Mouse (Mus musculus): Measurements from ENCODE around the gene Phldb3.
"Not testable (repeated sequence)": the region's sequence is repeated elsewhere in the genome, so short reads cannot be mapped to it uniquely, and the experiment has no call there.

Gene Phldb3

GRCm38 (mm10) chr7:24595464-24595863 is 15.1 kb upstream of the Phldb3 start:
- no peak for DNase-seq

DNA sequence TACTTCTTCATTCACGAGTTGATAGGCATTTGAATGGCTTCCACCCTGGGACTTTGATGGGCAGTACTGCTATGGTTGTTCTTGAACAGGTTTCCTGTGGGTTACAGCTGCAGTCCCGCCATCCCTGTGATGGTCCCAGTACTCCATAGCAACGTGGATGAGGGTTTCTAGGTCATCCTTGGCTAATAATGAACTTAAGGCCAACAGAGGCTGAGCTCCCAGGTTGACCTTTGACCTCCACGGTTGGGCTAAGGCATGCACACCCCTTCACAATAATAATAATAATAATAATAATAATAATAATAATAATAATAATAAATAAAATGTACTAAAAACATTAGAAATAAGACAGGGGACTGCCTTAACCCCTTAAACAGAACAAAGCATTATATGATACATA is 12.4 kb upstream of the Phldb3 start:
- no peak for DNase-seq

DNA sequence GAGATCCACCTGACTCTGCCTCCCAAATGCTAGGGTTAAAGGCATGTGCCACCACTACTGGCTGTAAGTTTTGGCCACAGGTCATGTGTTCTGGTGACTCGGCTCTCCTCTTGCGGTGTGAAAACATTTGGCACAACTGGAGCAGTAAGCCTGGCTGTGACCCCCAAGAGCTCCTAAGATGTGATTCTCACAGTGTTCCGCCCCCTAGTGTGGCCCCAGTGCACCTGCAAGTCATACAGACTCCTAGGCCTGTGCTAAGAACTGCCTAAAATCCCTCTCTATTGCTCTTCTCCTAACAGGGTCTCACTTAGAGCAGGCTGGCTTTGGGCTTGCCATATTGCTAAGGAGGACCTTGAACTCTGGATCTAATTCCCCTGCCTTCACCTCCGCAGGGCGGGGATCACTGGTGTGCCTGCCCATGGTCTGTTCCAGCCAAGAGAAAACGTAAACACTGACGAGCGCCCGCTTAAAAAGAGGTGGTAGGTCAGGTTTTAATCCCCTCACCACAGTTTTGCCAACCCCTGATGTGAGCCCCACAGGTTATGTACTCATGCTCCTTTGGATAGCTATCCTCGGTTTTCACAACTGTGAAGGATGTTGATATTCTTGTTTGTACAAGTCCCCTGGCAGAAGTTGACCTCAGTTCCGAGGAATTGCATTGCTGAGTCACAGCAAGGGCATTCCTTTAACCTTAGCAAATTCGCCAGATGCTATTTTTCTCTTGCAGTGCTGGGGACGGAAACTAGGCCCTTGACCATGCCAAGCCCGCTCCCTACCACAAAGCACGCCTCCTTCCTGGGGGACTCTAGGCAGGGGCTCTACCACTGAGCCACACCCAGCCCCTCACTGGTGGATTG is 11.1 kb upstream of the Phldb3 start:
- DNase-seq = peak; percentile 28

DNA sequence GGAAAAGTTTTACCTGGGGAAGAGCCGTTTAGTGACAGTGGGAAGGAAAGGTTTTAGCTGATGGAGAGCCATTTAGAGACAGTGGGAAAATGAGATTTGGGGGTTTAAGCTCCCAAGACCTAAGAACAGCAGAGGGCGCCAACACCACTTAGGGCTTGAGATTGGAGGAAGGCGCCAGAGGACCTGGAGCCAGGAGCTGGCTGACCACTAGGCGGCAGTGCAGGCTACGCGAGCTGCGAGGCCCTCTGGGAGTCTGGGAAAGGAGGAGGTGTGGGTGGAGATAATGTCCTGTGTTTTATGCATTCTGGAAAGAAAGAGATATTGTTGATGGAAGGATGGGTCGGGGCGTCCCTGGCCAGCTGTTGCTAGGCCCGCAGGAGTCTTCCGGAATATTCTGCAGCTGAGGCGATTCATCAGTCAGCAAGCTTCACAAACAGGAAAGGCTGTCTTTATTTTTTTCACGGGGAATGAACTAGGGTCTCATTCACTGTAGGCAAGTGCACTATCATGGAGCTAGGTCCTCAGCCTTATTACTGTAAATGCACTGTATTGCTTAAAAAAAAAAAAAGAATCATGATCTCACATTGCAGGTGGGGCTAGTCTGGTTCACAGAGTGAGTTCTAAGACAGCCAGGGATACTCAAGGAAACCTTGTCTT is 9.5 kb upstream of the Phldb3 start:
- DNase-seq = peak; percentile 94

DNA sequence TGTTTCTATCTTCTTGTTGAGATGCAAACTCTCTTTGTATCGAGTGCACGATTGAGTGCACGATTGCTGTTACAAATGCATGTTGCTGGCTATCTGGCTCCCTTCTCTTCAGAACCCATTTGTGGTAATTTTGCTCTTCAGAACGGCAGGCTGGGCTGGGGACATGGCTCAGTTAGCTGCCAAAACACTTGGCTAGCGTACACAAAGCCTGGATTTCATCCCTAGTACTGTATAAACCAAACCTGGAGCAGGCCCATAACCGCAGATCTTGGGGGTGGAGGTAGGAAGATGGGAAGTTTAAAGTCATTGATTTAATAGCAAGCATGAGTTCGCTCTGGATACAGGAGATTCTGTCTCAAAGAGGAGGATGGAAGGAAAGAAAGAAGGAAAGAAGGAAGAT is 5.0 kb upstream of the Phldb3 start:
- DNase-seq = no peak

- no peak for DNase-seq
Measured at GRCm38 (mm10) chr7:24606046-24606445, 4.5 kb upstream of the Phldb3 start.

DNA sequence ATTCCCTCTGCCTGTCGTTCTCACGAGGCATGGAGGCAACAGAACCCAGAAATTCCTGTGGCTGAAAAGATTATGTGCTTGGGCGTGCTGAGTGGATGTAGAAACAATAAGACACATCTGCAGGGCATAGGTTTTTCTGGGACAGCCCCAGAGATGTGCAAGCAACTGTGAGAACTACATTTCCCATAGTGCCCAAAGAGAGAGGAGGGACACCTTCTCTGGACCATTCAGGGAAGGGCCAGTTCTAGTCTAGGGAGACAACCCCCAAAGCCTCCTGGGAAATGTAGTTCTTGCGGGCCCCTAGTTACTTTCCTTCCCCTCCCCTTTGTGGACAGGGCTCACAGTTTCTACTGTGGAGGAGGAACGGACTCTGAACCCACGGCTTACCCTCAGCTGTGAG is 2.5 kb upstream of the Phldb3 start:
- DNase-seq = peak; percentile 45

GRCm38 (mm10) chr7:24608561-24608960 is 2.0 kb upstream of the Phldb3 start:
- DNase-seq = no peak

- DNase-seq = no peak
Measured at GRCm38 (mm10) chr7:24610879-24611494, 424 bp downstream of the Phldb3 start.

DNA sequence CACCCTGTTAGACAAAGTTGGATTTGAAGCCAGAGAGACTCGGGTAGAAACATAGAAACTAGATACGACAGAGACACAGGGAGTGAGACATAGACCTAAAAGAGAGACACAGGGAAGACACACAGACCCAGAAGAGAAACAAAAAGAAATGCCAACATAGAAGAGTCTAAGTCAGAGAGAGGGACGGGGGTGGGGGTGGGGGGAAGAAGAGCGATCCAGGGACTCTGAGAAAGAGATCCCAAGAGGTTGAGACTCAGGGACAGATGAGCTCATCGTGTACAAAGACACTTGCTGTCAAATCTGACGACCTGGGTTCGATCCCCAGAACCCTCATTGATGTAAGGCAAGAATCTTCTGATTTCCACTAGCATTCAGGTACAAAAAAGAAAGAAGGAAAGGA is 1.1 kb downstream of the Phldb3 start:
- no peak for DNase-seq

- no peak for DNase-seq
Measured at GRCm38 (mm10) chr7:24612308-24612910, 1.8 kb downstream of the Phldb3 start.

DNA sequence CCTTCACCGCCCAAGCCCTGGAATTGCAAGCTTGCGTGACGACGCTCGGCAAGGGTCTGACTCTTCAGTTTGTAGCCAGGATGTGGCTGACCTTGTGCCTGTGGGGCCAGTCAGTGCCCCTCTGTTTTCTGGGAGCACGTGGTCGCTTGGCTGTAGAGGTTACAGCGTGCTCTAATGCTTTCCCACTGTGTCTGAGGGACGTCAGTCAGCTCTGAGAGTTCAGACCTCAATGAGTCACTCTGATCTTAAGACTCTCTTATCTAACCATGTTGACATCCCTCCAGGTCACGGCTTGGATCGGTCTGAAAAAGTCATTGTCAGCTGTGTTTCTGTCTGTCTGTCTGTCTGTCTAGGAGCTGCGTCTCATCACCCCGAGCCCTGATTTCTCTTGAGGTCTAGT is 4.3 kb downstream of the Phldb3 start:
- no peak for DNase-seq

DNA sequence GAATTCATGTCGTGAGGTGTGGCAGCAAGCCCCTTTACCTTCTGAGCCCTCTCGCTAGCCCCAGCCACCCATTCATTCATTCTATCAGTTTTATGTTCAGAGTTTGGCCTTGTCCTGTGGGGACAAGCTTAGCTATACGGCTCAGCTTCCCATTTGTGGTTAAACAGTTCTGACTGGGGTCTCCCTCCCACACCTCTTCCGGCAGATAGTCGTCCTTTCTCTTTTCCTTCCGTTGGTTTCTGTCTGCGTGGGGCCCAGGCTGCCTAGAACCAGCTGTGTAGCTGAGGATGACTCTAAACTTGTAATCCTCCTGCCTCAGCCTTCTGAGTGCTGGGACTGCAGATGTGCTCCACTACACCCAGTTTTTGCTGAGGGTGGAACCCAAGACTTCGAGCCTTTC is 7.2 kb downstream of the Phldb3 start:
- DNase-seq = no peak

- not testable (repeated sequence) for DNase-seq
Measured at GRCm38 (mm10) chr7:24618374-24618773, 7.8 kb downstream of the Phldb3 start.

DNA sequence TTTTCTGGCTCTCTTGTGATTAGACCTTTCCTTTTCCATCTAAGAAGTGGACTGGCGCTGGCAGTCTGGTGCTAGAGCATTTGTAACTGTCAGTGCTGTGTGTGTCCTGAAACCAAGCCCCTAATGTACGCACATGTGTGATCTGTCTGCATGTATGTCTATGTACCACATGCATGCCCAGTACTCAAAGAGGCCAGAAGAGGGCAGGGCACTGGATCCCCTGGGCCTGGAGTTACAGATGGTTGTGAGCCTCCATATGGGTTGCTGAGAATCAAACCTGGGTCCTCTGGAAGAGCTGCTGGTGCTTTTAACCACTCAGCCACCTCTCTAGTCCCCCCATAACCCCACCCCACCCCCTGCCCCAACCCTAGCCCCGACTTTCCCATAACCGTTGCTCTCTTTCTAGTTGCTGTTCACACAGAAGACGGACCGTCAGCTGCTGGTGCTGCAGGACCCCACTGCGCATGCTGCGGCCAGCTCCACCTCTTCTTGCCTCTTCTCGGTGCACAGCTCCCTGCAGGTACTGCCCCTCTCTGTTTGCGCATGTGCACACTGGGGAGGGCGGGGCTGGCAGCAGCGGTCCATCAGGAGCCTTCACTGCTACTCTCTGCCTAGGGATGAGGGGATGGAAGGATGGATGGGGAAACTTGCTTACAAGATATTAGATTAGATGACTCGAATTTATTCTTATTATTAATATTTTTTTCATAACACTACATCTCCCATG is 9.3 kb downstream of the Phldb3 start:
- DNase-seq = no peak

DNA sequence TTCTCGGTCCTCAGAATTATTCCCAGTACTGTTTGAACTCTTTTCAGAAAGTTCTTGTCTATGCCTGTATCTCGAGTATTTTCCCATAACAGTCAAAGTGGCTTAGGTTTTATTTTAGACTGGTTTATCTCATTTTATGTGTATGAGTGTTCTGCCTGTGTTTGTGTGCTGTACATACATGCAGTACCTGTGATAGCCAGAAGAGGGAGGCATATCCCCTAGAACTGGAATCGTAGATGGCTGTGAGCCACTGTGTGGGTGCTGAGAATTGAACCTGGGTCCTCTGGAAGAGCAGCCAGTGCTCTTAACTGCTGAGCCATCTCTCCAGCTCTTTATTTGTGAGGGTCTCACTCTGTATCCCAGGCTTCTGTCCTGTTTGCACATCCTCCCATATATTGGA is 10.6 kb downstream of the Phldb3 start:
- no peak for DNase-seq

DNA sequence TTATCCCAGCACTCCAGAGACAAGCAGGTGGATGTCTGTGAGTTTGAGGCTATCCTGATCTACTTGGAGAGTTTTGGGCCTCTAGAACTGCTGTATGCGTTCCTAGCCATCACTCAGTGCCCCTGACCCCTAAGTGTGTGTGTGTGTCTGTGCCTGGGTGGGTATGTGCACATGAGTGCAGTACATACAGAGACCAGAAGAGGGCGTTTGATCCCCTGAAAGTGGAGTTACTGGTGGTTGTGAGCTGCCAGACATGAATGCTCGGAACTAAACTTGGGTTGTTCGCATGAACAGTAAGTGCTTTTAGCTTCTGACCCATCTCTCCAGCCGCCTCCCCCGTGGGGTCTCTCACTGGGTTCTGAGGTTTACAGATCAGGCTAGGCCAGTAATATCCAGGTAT is 12.4 kb downstream of the Phldb3 start:
- DNase-seq = no peak

- DNase-seq = peak; percentile 35
Measured at GRCm38 (mm10) chr7:24628685-24629610, 18.4 kb downstream of the Phldb3 start.

- DNase-seq = no peak
Measured at GRCm38 (mm10) chr7:24629672-24630071, 19.1 kb downstream of the Phldb3 start.

- DNase-seq = no peak
Measured at GRCm38 (mm10) chr7:24630116-24630880, 19.7 kb downstream of the Phldb3 start.

DNA sequence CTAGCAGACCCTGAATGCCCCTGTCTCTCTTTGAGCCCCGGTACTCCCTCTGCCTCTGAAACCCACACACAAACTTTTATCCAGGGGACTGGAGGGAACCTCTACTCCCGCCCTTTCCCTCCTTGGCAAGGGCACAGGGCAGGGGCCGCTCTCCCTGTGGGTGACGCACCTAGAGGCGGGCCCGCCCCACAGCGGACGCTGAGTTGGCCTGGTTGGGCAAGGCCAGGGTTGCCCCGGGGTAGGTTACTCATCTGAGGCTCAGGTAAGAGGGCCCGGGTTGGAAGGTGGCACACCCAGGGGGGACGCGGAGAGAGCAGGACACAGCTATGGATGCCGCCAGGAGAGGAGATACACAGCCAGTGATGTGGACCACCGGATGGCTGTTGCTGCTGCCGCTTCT is 25.7 kb downstream of the Phldb3 start, which contains the start of gene Lypd3:
TSS of gene Lypd3 (plus strand) at position 287 of the 400 bp plus-strand sequence.
- DNase-seq = no peak
